Mouse (Mus musculus): ENCODE results near the gene Epha1.

DNA sequence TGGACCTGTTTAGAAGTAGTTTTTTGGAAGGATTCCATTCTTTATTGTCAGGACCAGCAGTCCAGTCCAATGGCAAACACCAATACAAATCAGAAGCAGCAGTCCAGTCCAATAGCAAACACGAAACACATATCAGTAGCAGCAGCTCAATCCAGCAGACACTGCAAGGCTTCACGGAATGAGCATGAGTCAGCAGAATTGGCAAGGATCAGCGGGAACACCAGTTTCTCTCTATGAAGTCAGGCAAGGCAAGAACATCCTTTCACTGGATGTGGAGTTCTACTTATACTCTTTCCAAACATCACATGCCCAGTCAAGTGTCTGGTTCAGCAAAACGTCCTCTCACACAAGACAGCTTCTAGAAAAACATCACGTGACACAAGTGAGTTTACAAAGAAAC lies 33.1 kb downstream of the Epha1 start:
- no peak for TF ChIP-seq CTCF (conservative IDR thresholded peaks at IDR 0.05; ENCODE audit: low read length)
- no peak for TF ChIP-seq NANOG (IDR thresholded peaks at IDR 0.05; ENCODE audit: borderline replicate concordance, low read length)

All from E14TG2a.4 (cell line).